Mouse (Mus musculus) forebrain, embryonic 10.5 days (tissue): ENCODE measurements around the gene Ei24. TPM values are rescaled to one million over a fixed set of nuclear protein-coding genes. Genes with fewer than 3 reads are reported as not detected.

Experiments
- DNase-seq: peaks from one replicate; pipeline ENCODE4 v3.0.0-alpha.2; 2017; ENCODE audit warnings: low spot score; ENCODE audit errors: extremely low spot score
- H3K27ac ChIP-seq: fragments of 300-500 bp; sonication (generic); 2 replicates; pipeline ENCODE4 v1.5.1; 2016; ENCODE audit warnings: mild to moderate bottlenecking
- H3K27me3 ChIP-seq: fragments of 300-500 bp; sonication (generic); 2 replicates; pipeline ENCODE4 v1.6.1; 2016; ENCODE audit warnings: mild to moderate bottlenecking; ENCODE audit not compliant: poor library complexity, severe bottlenecking
- H3K36me3 ChIP-seq: fragments of 300-500 bp; sonication (generic); replicated peaks from 2 replicates; pipeline ENCODE4 v1.6.1; 2016; ENCODE audit warnings: mild to moderate bottlenecking, moderate library complexity
- H3K4me1 ChIP-seq: fragments of 300-500 bp; sonication (generic); 2 replicates; pipeline ENCODE4 v1.6.1; 2016
- H3K4me3 ChIP-seq: fragments of 300-500 bp; sonication (generic); 2 replicates; pipeline ENCODE4 v1.5.1; 2016; ENCODE audit warnings: mild to moderate bottlenecking, moderate library complexity
- H3K9me3 ChIP-seq: fragments of 300-500 bp; sonication (generic); 2 replicates; pipeline ENCODE4 v1.6.1; 2016; ENCODE audit warnings: mild to moderate bottlenecking, moderate library complexity
- WGBS: fragments of 180-500 bp; shearing (Covaris S2); methylation state at CpG from one replicate; pipeline ENCODE4 v1.1.7; 2016; 5-methylcytosine and 5-hydroxymethylcytosine counted together
- polyA plus RNA-seq: library from polyadenylated mRNA; unstranded; fragments of >200 nt; fragmentation: Nextera tagmentation; extraction: Ambion mirVana; gene quantifications from 2 replicates; pipeline ENCODE4 v1.2.1, GENCODE M21; 2016

Gene Ei24
- polyA plus RNA-seq, 1 experiment from 2014 or later, result 106 TPM

- Histone ChIP-seq H3K27me3 (no peaks in the 10 kb centered on the region), H3K27ac (no peak overlapping the region), H3K4me3 (no peak overlapping the region), H3K36me3 (no peaks in the 10 kb centered on the region), H3K9me3 (no peaks in the 10 kb centered on the region), H3K4me1 (peaks cover 6% of the 10 kb centered on the region; the same call in 1 of the 2 replicates)
- 83% methylated on average over 3 of the region's 3 CpGs for WGBS
- DNase-seq, result no peak
Observed at GRCm38 (mm10) chr9:36814486-36814885, 17.3 kb upstream of the Ei24 start.

GRCm38 (mm10) chr9:36808126-36808785 lies 11.1 kb upstream of the Ei24 start:
- WGBS, result 93% methylated on average over 5 of the region's 5 CpGs
- H3K27me3 ChIP-seq, result no peaks in the 10 kb centered on the region
- no peaks in the 10 kb centered on the region for H3K36me3 ChIP-seq
- no peak overlapping the region for H3K4me3 ChIP-seq
- H3K9me3 ChIP-seq, result no peaks in the 10 kb centered on the region
- H3K4me1 ChIP-seq, result no peaks in the 10 kb centered on the region
- H3K27ac ChIP-seq, result no peak overlapping the region
- no peak for DNase-seq

GRCm38 (mm10) chr9:36805256-36805975 lies 8.2 kb upstream of the Ei24 start:
- WGBS, result 88% methylated on average over 3 of the region's 3 CpGs
- H3K36me3 ChIP-seq, result no peaks in the 10 kb centered on the region
- H3K4me3 ChIP-seq, result no peak overlapping the region
- H3K27me3 ChIP-seq, result no peaks in the 10 kb centered on the region
- no peaks in the 10 kb centered on the region for H3K9me3 ChIP-seq
- no peaks in the 10 kb centered on the region for H3K4me1 ChIP-seq
- DNase-seq, result no peak
- H3K27ac ChIP-seq, result no peak overlapping the region

- Histone ChIP-seq H3K4me3 (no peak overlapping the region), H3K36me3 (no peaks in the 10 kb centered on the region), H3K27ac (no peak overlapping the region), H3K27me3 (no peaks in the 10 kb centered on the region), H3K4me1 (no peaks in the 10 kb centered on the region), H3K9me3 (no peaks in the 10 kb centered on the region)
- DNase-seq, result no peak
- WGBS, result 82% methylated on average over 3 of the region's 3 CpGs
Observed at GRCm38 (mm10) chr9:36803926-36804325, 6.7 kb upstream of the Ei24 start.

- 79% methylated on average over 6 of the region's 6 CpGs for WGBS
- H3K27me3 ChIP-seq, result no peaks in the 10 kb centered on the region
- H3K36me3 ChIP-seq, result no peaks in the 10 kb centered on the region
- no peak overlapping the region for H3K27ac ChIP-seq
- DNase-seq, result no peak
- no peaks in the 10 kb centered on the region for H3K9me3 ChIP-seq
- no peak overlapping the region for H3K4me3 ChIP-seq
- H3K4me1 ChIP-seq, result no peaks in the 10 kb centered on the region
Observed at GRCm38 (mm10) chr9:36803386-36803785, 6.2 kb upstream of the Ei24 start.

GRCm38 (mm10) chr9:36802951-36803350 lies 5.8 kb upstream of the Ei24 start:
- no peak for DNase-seq
- Histone ChIP-seq H3K36me3 (no peaks in the 10 kb centered on the region), H3K4me1 (no peaks in the 10 kb centered on the region), H3K4me3 (no peak overlapping the region), H3K9me3 (no peaks in the 10 kb centered on the region), H3K27me3 (no peaks in the 10 kb centered on the region), H3K27ac (no peak overlapping the region)
- 86% methylated on average over 3 of the region's 3 CpGs for WGBS

GRCm38 (mm10) chr9:36801961-36802360 lies 4.8 kb upstream of the Ei24 start:
- Histone ChIP-seq H3K9me3 (no peaks in the 10 kb centered on the region), H3K36me3 (no peaks in the 10 kb centered on the region), H3K27ac (no peak overlapping the region), H3K4me1 (peaks cover 6% of the 10 kb centered on the region; the same call in 1 of the 2 replicates), H3K4me3 (no peak overlapping the region), H3K27me3 (no peaks in the 10 kb centered on the region)
- WGBS, result 83% methylated on average over 2 of the region's 2 CpGs
- DNase-seq, result no peak

- no peak for DNase-seq
- Histone ChIP-seq H3K4me3 (peak overlapping the region; percentile 98), H3K27ac (peak overlapping the region; percentile 95; the same call in 1 of the 2 replicates), H3K9me3 (no peaks in the 10 kb centered on the region), H3K4me1 (peaks cover 21% of the 10 kb centered on the region), H3K27me3 (no peaks in the 10 kb centered on the region), H3K36me3 (peaks cover 16% of the 10 kb centered on the region)
- 34% methylated on average over 5 of the region's 5 CpGs for WGBS
Observed at GRCm38 (mm10) chr9:36796224-36796623, 969 bp downstream of the Ei24 start.

- H3K4me1 ChIP-seq, result peaks cover 21% of the 10 kb centered on the region
- H3K9me3 ChIP-seq, result no peaks in the 10 kb centered on the region
- H3K4me3 ChIP-seq, result peak overlapping the region; percentile 98; the same call in 1 of the 2 replicates
- no peaks in the 10 kb centered on the region for H3K27me3 ChIP-seq
- H3K27ac ChIP-seq, result no peak overlapping the region
- peaks cover 23% of the 10 kb centered on the region for H3K36me3 ChIP-seq
- no peak for DNase-seq
- 95% methylated on average over 1 of the region's 1 CpGs for WGBS
Observed at GRCm38 (mm10) chr9:36795556-36795955, 1.6 kb downstream of the Ei24 start.

- 89% methylated on average over 2 of the region's 2 CpGs for WGBS
- Histone ChIP-seq H3K4me1 (peaks cover 21% of the 10 kb centered on the region), H3K27ac (no peak overlapping the region), H3K9me3 (no peaks in the 10 kb centered on the region), H3K4me3 (no peak overlapping the region), H3K36me3 (peaks cover 34% of the 10 kb centered on the region), H3K27me3 (no peaks in the 10 kb centered on the region)
- DNase-seq, result no peak
Observed at GRCm38 (mm10) chr9:36794487-36794886, 2.7 kb downstream of the Ei24 start.

- no peak for DNase-seq
- Histone ChIP-seq H3K27me3 (no peaks in the 10 kb centered on the region), H3K27ac (no peak overlapping the region), H3K36me3 (peaks cover 57% of the 10 kb centered on the region), H3K9me3 (peaks cover 2% of the 10 kb centered on the region; the same call in 1 of the 2 replicates), H3K4me3 (no peak overlapping the region), H3K4me1 (peaks cover 17% of the 10 kb centered on the region)
- 96% methylated on average over 3 of the region's 3 CpGs for WGBS
Observed at GRCm38 (mm10) chr9:36792191-36792590, 5.0 kb downstream of the Ei24 start.

- Histone ChIP-seq H3K27me3 (no peaks in the 10 kb centered on the region), H3K36me3 (peaks cover 98% of the 10 kb centered on the region), H3K9me3 (peaks cover 5% of the 10 kb centered on the region; the same call in 1 of the 2 replicates), H3K27ac (no peak overlapping the region), H3K4me3 (no peak overlapping the region), H3K4me1 (no peaks in the 10 kb centered on the region)
- no peak for DNase-seq
- WGBS, result 90% methylated on average over 2 of the region's 2 CpGs
Observed at GRCm38 (mm10) chr9:36783921-36784320, 13.3 kb downstream of the Ei24 start.

- H3K9me3 ChIP-seq, result no peaks in the 10 kb centered on the region
- peaks cover 13% of the 10 kb centered on the region for H3K36me3 ChIP-seq
- peak overlapping the region; percentile 97; the same call in 1 of the 2 replicates for H3K4me3 ChIP-seq
- peaks cover 20% of the 10 kb centered on the region for H3K4me1 ChIP-seq
- 91% methylated on average over 1 of the region's 1 CpGs for WGBS
- no peak overlapping the region for H3K27ac ChIP-seq
- no peak for DNase-seq
- H3K27me3 ChIP-seq, result no peaks in the 10 kb centered on the region
Observed at GRCm38 (mm10) chr9:36769048-36769413, 28.2 kb downstream of the Ei24 start.
